Mouse (Mus musculus): ENCODE measurements around the gene Nos1ap.

- TF ChIP-seq CTCF (IDR thresholded peaks at IDR 0.05; ENCODE audit: extremely low read depth, insufficient read depth, low read length) = peak; percentile 93
- no peak for TF ChIP-seq POLR2A (IDR thresholded peaks at IDR 0.05; ENCODE audit: extremely low read depth, insufficient read depth, low read length)
These were observed 23.6 kb upstream of the Nos1ap start for GRCm38 (mm10) chr1:170612968-170613872.
